Mouse (Mus musculus) gastrocnemius, postnatal 14 days (tissue): ENCODE results near the gene Gpc6. TPM values are rescaled to one million over a fixed set of nuclear protein-coding genes. Genes with fewer than 3 reads are reported as not detected.

Experiments used
- DNase-seq: peaks from one replicate; pipeline ENCODE4 v3.0.0; 2021; ENCODE audit warnings: mixed read lengths
- intact Hi-C: fragments of 180-260 bp; cut with DNase I; formaldehyde crosslinking; loops from one replicate; pipeline ENCODE4 v1.15.1; 2025; ENCODE audit warnings: low total_unique reads
- total RNA-seq, 2 experiments: library from RNA; stranded (reverse); gene quantifications; 2 replicates each; pipeline ENCODE4 v1.2.3; 2021

Gpc6 gene
- total RNA-seq, 2 experiments from 2014 or later, result 7.7 to 9.6 TPM

DNA sequence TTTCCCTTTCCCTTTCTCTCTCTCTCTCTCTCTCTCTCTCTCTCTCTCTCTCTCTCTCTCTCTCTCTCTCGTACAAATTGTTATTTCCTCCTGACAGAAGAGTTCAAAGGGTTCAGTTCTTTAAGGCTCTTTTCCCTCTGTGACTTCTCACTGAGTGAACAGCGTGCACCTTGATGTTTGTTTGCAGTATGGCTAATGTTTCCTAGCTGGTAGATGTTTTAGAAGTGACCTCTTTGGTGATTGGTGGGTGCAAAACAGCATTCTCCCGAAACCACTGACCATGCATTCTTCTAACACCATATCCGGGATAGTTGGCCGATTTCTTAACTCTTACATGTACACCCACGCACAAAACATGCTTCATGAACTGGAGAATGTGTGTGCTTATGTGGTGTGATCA lies 20.9 kb downstream of the Gpc6 start:
- no peak for DNase-seq
- intact Hi-C loops, result no loop called here

DNA sequence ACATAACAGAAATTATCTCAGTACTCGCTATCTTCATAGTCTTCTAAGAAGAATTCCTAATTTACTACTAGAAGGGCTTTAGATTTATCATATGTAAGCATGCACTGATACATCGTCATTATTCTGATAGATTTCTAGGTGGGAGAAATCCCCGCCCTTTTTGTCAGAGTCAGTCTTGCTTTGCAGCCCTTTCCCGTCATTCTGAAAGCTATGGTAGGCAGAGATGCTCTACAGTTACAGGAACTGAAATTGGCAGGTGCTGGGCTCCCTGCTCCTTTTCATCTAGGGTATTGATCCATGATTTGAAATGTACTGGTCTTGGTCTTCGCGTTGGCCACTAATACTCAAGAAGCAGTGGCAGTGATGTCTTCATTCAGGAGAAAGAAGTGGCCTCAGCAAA lies 22.3 kb downstream of the Gpc6 start:
- intact Hi-C loops, result no loop called here

DNA sequence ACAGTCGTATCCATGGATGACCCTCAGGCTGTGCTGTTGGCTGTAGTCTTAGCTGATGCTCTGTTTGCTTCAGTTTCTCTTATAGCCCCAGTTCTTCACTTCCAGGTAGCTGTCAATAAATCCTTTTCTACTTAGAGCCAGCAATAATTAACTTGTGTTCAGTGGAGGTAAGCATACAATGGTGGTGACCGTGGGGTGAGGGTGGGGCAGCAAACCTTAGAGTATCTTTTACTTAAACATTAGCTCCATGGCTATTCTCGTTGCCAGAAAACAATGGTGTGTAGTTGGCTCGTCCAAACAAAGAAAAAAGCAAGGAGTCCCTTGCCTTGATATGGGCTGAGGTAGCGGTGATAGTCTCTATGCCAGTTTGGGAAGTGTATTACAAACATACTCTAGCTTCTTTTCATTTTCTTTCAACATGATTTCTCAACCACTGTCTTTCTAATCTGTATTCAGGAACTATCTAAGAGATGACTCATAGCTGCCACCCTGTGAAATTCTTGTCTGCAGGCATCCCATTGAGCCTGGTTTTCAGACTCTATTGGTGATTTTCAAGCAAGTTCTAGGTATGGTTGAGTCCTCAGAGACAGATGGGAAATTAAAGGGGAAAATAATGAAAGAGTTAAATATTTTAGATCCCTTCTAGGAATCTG lies 22.9 kb downstream of the Gpc6 start:
- intact Hi-C loops, result no loop called here
- DNase-seq, result no peak

More for the DNA sequence above, 22.3 kb downstream of the Gpc6 start:
- no peak for DNase-seq

DNA sequence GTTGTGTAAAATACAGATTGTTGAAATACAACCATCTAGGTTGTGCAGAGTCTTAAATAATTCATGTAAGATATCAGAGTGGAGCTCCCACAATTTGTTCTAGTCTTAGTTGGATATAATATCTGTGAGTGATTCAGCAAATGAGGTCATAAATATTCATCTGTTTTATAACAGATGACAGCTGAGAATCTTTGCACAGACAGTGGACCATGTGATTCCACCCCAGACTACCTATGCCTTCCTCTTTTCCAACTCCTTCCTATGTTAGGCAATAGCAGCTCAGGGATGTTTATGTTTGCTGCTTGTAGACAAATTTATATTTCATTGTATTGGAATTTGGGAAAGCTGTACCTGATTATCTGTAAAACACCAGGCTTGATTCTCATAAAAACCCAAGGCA lies 32.0 kb downstream of the Gpc6 start:
- no peak for DNase-seq
- intact Hi-C loops, result no loop called here

DNA sequence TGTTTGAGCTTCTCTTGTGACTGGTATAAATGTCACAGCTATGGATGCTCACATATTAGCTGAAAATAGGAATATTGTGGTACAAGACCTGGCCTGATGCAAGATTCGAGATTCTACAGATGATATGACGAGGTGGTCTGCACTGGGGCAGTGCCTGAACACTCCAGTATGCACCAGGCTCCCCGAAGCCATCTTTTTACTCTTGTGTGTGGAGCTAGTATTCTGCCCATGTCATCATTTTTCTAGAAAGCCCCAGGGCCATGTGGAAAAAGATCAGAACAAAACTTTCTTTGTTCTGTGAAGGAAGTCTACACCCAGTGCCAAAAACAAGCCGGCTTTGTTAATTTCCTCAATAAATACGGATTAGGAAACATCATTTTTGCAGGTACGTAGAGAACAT lies 39.7 kb downstream of the Gpc6 start:
- no peak for DNase-seq
- intact Hi-C loops, result no loop called here

DNA sequence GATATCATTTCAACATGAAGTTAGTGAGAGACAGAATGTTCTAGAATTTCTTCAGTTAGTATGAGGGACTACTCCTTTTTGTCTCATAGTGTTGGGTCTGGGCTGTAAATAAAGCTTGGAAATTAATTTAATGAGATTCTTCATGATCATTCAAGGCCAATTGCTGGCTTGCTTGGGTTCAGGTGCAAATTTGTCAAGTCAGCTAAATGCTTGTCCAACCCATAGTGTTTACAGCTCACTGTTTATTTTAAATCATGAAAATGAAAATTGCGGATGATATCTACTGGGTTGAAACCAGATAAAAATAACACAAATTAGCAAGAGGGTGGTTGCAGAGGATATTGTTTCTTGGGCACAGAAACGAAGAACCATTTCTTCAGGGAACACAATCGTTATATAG lies 49.6 kb downstream of the Gpc6 start:
- no peak for DNase-seq
- intact Hi-C loops, result no loop called here

DNA sequence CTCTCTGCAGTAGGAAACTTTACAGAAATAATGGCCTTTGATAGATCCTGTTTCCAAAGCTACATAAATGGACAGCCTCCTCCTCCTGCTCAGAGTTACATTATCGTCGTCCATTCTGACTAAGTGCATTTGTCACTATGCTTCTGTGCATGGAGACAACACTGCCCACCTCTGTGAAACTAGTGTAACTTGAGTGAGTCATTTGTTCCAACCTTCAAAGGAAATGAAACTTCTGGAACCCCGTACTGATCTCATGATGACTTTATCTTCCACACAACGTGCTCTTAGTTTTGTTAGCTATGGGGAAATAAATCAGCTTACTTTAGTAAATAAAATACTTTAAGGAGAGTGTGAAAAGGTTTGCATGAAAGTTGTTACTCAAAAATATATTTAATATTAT lies 50.1 kb downstream of the Gpc6 start:
- no peak for DNase-seq
- intact Hi-C loops, result no loop called here

DNA sequence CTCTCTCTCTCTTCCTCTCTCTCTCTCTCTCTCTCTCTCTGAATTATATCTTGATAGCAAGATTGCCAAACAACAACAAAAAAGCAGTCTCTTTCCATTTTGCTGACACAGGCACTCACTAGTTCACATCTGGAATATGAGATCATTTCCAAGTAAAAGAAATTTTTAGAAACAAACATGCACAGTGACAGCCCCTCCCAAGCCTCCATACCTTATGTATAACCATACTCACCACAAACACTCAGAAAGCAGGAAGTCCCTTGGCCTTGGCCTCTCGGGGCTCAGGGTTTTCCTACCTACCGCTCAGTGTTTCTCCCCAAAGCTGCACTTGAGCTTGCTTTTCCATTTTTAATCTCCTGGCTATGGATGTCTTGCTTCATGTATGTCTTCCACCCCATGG lies 52.1 kb downstream of the Gpc6 start:
- intact Hi-C loops, result no loop called here
- DNase-seq, result no peak

DNA sequence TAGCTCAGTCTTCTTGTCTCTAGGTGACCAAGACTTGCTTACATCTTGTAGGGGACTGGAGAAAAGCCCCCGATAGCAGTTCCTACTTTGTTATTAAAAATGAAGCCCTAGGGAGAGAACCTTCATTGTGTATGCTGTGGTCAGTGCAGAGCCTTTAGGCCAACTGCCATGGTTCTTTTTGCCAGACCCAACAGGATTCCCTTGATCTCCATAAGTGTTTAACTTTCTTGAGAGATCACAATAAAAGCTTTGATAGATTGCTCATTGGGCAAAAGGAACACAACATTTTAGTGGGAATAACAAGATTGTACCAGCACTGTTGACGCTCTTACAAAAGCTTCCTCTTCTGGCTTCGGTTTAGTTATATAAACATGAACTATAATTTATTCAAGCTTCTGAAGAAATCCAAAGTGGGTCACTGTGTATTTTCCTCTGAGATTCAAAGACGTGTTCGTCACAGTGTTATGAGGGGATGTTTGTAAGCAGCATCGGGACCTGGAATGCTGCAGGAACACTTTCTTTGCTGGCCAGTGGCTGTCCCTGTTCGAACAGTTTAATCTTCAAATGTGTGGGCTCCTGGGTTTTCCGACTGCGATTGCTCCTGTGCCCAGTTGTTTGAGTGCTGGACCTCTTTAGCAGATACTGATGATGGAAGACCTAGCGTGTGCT lies 54.7 kb downstream of the Gpc6 start:
- DNase-seq, result no peak
- intact Hi-C loops, result no loop called here

DNA sequence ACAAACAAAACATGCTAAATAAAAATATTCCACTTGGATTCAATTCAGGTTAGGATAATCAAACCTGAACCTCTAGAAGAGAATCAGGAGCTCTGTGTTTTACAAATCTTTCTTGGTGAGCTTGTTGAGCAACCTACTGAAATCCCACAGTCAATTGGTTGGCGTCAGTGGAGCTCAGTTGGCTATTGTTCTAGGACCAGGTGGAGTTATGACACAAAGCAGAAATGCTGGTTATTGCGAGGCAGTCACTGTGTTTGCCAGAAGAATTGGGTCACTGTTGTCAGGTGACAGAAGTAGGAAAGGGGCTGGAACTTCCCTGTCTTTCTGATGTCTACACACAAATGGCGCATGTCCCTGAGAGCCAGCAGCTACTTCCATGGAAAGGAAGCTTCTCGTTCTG lies 56.6 kb downstream of the Gpc6 start:
- intact Hi-C loops, result no loop called here
- no peak for DNase-seq

DNA sequence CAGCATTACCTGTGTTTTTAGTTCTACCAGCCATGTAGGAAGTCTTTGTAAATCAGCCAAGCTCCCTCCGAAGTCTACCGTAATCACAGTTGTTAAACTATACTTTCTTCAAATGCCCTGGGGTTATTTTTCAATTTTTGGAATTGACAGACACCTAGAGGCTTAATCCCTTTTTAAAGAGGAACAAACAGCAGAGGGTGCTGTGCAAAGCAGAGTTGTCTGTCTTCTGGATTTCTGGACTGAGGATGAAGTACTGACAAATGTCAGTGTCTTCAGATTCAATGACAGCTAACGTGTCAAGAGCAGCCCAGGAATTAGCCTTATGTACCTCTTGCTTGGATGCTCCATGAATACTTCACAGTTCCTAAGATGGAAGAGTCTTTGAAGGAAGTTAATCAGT lies 62.2 kb downstream of the Gpc6 start:
- DNase-seq, result no peak
- intact Hi-C loops, result no loop called here

DNA sequence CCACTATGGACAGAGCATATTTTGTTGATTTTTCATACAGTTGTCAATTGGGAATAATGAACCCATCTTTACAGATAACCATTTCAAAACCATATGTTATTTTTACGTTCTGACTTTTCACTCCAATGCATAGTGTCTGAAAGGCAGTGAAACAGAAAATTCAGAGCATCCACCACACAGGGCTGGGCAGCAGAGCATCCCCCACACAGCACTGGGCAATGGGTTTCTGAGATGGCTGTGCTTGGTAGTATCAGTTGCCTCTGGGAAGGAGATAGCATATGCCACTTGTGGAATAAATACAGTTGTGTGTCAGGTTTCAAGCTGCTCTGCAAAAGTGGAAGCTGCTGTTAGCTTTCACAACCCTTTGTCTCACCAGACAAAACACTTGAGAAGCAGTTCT lies 75.3 kb downstream of the Gpc6 start:
- intact Hi-C loops, result no loop called here
- no peak for DNase-seq

DNA sequence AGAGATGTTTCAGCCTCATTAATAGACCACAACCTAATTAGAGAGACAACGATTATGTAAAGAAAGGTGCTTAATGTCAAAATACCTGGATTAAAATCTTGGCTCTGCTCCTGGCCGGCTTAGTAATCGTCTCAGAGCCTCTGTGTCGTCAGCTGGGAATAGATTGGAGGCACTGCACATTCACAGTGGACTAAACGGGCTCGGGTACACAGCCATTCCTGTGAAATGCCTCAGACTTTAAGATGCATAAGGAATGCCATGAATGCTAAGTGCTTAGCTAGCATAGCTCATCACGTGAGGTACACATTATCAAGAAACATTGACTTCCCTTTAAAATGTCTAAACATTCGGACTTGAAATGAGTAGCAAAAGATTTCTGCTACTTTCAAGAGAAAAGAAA lies 77.2 kb downstream of the Gpc6 start:
- DNase-seq, result no peak
- intact Hi-C loops, result no loop called here

DNA sequence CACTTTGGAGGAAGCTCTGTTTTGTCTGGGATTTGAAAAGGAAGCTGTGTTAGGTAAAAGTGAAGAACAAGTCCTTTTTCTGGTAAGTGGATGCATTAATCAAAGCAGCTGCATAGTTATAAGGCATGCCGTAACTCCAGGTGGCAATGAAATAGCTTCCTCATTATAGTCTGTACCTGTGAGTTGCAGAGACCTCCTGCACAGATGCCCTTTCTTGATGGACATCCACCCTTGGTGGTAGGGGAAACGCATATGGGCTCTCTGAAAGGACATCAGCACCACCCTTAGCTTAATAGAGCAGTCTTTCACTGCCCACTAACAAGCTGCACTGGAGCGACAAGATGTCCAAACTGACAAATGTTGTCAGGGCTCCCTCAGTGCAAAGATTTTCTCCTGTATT lies 83.7 kb downstream of the Gpc6 start:
- no peak for DNase-seq
- intact Hi-C loops, result no loop called here

DNA sequence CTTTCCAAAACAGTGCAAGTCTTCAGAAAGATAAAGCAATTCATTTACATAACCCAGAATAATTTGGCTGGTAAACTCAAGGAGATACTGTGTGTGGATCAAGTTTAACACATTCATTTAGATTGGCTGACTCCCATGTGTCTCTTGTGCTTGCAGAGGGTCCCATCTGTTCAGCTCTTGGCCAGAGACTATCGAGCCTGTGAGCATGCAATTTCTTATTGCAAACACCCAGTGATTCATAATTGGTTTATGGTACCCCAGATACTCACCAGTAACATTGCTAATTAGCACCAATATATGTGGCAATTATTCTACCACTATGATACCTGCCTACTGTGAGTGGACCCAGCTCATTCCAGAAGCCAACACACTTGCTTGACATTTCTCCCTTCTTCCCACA lies 87.9 kb downstream of the Gpc6 start:
- DNase-seq, result no peak
- intact Hi-C loops, result no loop called here

DNA sequence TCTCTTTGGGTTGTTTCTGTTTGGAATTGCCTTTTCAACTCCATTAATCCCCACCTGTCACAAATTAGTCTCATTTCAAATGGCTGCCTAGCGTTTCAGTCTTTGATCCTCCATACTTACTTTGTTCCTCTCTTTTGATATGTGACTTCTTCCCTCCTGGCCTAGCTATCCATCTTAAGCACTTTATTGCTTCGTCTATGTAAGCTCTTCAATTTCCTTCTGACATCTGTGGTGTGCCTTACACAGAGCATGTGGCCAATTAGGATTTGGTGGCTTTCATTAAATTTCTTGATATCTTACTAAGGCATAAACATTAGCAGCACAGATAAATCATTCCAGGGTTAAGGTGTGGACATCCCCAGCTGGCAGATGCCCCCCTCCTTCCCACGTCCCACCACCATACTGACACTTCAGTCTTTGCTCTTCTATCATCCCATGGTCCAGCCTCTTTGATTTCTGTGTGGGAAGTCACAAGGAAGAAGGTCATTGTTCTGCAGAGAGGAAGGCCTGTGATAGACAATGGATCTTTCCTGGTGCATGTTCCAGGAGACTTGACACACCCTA lies 88.5 kb downstream of the Gpc6 start:
- no peak for DNase-seq
- intact Hi-C loops, result no loop called here

DNA sequence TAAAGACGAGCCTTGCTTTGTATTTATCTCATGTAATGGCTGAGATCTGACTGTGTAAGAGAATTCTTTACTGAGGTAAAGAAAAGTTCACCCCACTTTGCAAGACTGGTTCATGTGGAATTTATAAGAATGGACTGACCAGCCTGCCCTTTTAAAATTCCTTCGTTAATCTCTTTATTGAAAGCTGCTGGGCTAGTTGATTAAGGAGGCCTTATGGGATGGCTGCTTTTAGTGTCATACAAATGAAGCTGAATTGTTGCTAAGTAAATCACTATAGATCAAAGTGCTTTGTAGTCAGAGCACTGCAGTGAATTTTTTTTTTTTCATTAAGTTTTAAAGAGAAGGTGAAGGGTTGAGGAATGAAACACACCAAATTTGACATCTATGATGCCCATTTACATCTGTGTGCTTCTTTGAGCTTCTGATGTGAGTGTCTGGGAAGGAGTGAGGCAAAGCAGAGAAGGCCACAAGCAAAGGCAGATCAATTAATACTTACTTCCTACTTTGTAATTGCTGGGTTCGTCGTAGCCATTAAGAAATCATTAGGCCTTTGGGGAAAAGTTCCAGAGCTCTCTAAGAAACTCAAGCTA lies 90.3 kb downstream of the Gpc6 start:
- intact Hi-C loops, result no loop called here
- no peak for DNase-seq

DNA sequence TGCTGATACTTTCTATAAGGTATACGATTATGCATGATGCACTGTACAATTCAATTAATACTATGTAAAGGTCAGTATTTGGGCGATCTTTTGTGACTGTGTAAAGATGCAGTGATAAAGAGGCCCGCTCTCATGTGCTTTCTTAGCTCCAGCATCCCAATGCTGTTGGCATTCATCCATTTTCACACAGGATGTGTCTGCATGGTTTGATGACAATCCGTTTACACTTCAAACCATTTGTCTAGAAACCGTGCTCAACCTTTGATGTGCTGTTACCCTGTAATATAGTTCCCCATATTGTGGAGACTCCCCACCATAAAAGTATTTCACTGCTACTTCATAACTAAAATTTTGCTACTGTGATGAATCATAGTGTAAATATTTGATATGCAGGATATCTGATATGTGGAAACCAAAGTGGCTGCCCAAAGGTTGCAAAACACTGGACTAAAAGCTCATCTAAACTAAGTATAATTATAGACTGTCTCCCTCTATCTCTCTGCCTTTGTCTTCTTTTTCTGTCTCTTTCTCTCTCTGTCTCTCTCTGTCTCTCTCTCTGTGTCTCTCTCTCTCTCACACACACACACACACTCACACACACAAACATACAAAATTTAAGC lies 97.2 kb downstream of the Gpc6 start:
- intact Hi-C loops, result no loop called here
- DNase-seq, result no peak

DNA sequence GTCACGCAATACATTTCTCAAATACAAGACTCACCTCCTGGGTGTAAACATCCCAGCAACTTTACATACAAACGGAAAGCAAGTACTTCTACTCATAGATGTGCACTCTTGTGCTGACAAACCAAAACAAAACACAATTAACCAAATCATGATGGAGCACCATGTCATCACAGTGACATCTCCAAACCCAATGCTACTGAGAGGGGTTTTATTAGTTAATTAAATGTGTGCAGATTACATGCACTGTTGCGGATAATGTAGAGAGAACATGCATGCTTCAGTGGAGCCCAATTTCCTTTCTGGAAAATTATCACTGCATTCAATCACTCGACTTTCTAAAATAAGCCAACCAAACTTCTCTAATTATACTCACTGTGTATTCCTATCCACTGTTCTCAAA lies 109.0 kb downstream of the Gpc6 start:
- intact Hi-C loops, result no loop called here
- no peak for DNase-seq

DNA sequence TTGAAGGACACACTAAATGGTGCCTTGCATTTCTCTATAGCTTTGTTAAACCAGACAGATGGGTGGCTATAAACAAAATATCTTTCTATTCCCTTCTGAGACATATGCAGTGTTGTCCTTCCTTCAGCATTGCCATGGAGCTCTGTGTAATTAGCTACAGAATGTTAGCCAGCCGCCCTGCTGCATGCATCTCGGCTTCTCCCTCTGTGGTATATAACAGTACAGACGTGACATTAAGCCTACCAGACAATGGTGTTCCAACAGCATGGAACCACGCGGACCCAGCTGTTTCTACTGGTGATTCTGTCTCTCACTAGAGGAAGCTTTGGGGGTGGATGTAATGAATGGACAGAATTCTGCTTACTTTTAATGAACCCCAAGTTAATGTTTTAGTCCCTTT lies 115.9 kb downstream of the Gpc6 start:
- DNase-seq, result no peak
- intact Hi-C loops, result no loop called here

DNA sequence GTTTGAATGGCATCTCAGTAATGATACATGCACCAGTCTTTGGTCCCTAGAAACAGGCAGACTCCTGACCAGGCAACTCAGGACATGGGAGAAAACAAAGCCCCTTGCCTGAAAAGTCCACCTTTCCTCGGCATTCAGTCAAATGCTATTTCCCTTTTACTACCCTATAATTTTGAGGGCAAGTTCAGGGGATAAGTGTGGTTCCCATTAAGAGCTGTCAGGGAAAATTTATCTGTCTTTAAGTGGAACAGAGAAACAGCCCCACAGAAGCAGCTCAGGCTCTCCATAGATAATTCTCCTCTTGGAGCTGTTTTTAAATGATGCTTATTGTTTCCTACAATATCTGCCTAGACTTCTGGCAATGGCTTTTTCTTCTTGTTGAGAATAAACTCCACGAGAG lies 123.8 kb downstream of the Gpc6 start:
- no peak for DNase-seq
- intact Hi-C loops, result no loop called here
